Mouse (Mus musculus) spleen, embryonic (tissue): ENCODE data around the gene Palm.

Experiments
- CTCF ChIA-PET: fragments of 350-600 bp; sonication (Branson Sonifier 250); formaldehyde crosslinking; loops from one replicate; lab custom pipeline; 2022; lab: Charles Lee

The Palm gene

DNA sequence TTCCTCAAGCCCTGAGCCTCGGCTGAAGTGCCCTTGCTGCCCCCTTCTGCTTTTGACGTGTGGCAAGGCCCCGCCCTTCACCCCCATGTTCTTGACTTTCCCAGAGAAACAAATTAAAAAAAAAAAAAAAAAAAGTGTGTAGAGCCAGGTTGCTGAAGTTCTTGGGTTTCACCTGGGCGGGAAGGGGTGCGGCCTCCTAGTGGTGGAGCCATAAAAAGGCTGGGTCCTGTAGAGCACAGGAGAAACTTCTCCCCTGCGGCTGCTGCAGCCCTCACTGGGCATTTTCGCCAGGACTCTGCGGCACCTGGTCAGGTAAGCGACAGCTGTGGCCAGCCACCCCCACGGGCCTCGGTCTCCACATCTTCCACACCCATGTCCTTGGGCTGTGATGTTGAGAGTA is 27.4 kb downstream of the Palm start, which contains the start of gene Misp:
Gene Misp, plus strand, starts transcription at position 208 of the 400 bp plus-strand sequence.
- CTCF ChIA-PET, result interaction anchor here (0.6 to 0.8 kb wide), 2 partner anchors 9 to 107 kb away, joined by 4 read pairs; no protein-coding TSS in a partner anchor

DNA sequence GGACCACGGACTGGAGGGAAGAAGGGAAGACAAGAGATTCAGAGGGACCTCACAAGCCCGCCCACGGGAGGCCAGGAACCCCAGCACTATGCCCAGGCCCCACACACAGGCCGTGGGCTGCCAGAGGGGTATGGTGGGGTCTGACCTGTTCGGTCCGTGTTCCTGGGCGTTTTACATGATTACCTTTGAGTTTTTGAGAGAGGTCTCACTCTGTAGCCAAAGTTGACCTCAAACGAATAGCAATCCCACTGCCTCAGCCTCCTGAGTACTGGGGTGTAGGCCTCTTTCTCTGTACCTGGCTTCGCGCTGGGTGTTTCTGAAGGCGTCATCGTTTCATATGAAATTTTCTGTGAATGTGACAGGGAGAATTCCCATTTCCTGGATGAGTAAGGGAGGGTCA is 28.4 kb downstream of the Palm start:
- CTCF ChIA-PET, result interaction anchor here (0.7 kb wide), 1 partner anchor 1499 kb away, joined by 3 read pairs; no protein-coding TSS in a partner anchor

DNA sequence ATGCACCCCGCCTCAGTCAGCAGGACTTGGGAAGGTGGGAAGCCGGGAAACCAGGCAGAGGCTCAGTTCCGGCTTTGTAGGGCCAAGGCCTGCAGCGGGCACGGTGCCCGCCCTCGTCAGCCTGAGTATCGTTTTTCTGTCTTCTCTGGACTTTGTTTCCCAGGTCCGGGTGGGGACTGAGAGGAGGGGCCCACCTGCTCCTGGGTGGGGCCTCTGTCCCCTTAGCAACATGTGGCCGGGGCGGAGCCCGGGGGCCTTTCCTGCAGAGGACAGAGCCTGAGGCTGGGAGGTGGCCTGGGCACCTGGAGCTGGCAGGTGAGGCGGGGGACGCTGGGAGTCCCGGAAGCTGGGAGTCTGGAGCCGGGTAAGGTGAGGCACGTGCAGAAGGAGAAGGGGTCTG is 29.0 kb downstream of the Palm start:
- CTCF ChIA-PET, result no interaction called here

DNA sequence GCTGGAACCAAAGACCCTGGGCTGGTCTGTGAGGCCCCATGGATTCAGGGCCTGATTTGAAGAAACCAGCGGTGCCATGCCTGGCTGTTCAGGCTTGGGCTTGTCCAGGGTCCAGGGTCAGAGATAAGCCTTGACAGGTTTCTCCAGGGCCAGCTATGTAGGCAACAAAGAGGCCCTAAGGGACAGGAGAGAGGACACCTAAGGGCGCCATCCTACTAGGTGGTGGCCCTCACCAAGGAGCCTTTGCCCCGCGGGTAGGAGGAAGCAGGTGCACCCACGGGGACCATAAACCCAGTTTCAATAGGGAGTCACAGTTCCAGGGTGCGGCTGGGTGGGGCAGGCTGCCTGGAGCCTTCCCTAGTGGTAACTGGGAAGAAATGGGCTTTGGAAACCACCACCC is 29.6 kb downstream of the Palm start:
- CTCF ChIA-PET, result no interaction called here

DNA sequence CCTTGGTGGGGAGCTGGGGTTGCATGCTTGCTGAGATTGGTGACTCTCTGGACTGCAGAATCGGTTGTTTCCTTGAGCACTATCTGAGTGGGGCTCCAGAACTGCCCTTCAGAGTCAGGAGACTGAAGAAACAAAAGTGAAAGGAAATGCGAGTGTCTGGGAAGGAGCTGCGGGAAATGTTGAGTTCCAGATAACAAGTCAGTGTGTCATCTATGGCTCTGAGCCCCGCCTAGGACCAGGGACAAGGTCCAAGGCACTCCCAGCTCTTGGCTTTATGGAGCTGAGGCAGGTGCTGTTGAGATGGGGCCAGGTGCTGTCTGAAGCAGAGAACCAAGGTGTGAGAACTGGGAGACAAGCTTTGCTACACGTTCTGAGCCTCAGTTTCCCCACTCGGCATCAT is 31.0 kb downstream of the Palm start:
- CTCF ChIA-PET, result interaction anchor here (0.6 to 1.2 kb wide), 2 partner anchors 11 to 362 kb away, joined by 4 read pairs; no protein-coding TSS in a partner anchor

DNA sequence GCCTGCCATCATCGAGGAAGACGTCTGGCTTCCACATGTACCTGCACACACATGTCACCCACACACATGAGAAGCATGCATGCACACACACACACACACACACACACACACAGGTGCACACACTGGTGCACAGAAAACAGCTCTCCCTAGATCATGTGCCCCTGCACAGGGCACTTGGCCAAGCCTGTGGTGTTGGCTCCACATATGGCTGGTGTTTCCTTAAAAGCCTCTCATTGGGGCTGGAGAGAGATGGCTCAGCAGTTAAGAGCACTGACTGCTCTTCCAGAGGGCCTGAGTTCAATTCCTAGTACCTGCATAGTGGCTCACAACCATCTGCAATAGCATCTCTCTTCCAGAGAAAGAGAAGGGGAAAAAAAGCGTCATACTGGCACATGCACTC is 38.2 kb downstream of the Palm start:
- CTCF ChIA-PET, result no interaction called here

DNA sequence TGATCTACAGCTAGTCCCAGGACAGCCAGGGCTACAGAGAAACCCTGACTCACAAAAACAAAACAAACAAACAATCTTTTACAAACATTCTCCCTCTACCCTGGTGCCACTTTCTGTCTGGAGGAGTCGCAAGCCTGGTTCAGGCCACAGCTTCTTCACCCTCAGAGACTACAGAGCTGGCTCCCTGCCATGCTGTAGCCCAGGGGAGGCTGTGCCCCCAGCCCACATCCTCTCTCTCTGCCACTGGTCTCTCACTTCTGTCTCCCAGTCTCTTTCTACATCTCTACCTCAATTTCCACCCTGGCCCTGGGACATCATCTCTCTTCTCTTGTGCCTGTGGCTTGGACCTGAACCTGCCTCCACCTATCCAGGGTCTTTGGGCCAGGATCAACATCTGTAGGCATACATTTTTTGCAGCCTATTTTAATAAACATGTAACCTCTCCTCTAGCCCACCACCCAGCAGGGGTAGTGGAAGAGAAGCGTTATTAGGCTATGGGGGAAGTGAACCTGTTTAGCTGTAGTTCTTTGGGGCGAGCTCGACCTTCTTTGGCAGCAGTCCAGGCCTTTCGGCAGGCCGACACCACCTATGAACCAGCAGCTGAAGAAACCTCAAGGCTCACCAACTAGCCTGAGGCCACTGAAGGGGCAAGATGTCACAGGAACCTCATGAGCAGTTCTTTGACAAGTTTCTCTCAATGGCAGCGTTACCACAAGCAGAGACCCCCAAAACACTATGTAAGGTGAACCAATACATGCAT is 38.8 kb downstream of the Palm start:
- CTCF ChIA-PET, result interaction anchor here (0.6 kb wide), 1 partner anchor 41 kb away, joined by 3 read pairs; no protein-coding TSS in a partner anchor

DNA sequence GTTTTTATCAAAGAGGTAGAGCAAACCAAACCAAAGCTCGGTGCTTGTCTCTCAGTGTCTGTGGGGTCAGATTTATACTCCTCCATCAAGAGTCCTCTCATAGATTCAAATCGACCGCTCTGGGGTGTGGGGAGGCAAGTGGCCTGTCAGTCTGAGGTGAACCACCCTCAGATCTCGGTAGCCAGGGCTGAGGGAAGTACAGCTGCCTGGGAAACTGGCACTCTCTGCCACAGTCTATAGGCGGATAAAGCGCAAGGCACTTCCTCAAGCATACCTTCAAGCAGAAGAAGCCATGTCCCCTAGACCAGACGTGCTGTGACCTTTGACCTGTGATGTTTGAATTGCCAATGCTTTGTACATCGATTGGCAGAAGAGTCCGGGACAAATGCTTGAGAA is 39.4 kb downstream of the Palm start:
- CTCF ChIA-PET, result no interaction called here

DNA sequence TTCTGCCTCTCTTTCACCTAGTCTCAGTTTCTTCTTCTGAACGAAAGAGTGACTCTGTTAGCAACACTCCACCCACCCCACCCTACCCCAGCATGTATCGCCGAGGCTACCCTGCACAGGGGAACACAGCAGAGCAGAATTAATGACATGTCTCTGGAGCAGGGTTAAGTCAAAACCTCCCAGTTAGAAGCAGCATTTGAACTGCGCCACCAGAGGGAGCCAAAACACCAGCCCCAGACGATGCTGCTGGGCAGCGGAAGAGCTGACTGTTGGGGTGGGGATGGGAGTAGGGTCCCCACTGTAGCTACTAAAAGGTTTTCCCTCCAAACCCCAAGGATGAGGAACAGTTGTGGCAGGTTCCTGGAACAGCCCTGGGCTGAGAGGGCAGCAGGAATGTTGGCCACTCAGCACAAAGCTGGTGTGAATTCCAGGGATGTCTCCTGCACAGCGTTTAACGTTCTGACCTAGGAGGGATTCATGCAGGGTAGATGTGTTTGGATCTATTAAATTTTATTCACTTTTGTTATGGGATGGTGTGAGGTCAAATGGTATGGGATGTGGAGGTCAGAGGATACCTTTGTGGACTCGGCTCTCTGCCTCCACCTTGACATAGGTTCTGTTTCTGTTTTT is 41.5 kb downstream of the Palm start:
- CTCF ChIA-PET, result interaction anchor here (0.6 to 1.8 kb wide), 8 partner anchors 11 to 99 kb away, joined by 3 to 19 read pairs (median 6); partner anchors contain the start of gene Gm26602

DNA sequence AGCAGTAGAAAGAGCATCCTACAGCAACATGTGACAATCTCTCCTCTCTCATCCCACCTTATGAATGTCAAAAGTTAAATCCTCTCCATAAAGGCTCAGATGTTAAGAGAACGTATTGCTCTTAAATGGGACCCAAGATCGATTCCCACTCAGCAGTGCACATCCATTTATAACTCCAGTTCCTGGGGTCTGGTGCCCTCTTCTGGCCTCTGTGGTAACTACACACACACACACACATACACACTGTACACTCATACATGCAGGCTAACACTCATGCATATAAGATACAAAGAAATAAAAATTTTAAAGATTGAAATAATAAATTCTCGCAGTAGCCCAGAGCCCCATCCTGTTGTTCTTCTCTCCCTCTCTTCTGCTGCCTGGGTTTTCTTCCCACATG is 43.5 kb downstream of the Palm start:
- CTCF ChIA-PET, result no interaction called here

DNA sequence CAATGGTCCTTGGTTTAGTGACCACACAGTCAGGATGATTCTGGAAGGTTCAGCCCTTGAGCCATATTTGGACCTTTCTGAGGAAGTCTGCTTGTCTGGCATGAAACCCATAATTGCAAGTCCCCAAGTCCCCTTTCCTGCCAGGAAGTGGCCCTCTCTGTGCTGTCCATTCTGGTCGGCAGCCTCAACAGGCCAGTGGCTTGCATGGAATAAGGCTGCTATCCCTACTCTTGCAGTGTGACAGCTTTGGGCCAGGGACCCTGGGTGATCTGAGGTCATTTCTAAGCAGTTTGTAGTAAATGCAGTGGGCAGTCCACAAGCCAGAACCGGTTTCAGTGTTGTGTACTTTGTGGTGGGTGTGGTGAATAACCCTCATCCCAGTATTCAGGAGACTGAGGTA is 44.8 kb downstream of the Palm start:
- CTCF ChIA-PET, result no interaction called here

DNA sequence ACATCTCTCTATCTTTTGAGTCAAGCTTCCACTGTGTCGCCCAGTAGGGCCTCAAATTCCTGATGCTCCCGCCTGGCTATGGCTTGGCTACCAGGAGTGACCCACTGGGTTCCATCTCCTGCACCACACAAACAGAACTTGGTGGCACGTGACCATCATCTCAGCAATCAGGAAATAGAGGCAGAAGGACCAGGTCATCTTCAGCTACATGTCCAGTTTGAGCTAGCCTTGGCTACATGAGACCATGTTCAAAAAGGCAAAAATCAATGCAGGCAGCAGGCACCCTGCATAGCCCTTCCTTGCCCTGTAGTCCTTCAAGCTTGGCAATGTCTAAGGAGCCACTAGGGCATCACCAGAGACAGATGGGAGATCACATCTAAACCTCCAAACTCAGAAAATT is 46.7 kb downstream of the Palm start:
- CTCF ChIA-PET, result no interaction called here

DNA sequence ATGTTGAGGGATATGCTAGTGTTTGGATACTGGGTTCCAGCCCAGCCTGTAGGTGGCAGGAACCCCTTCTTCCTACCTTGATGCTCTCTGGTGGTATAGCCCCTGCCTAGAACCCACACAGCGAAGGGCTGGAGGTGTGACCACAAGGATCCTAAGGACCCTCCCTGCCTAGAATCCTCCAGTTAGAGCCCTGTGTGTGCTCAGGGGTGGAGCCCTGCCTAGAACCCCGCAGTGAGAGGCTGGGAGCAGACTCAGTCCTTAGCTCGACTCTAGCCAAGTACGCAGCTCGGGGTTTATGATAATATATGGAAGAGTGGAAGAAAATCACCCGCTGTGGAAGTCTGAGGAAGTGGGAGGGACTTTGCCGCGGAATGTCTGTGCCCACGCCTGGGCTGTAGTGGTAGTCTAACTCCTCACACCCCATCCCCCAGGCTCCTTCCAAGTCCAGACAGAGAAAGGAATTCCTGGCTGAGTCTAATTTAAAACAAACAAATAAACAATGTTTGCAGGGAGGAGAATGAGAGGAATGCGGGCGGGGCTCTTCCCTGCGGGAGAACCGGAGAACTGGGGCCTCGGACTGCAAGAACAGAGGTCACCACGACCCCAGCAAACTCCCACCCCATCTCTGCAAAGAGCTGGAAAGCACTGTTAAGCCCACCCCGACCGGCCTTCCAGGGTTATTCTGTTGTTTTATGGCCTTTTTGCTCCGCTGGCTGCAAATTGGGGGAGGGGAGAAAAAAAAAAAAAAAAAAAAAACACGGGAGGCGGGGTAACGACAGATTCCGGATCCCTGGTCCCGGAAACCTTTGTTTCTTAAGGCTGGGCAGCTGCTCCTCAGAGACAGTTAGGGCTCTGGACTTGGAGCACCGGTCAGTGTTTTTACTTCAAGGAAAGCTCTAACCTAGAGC is 47.5 kb downstream of the Palm start:
- CTCF ChIA-PET, result interaction anchor here (0.6 kb wide), 1 partner anchor 79 kb away, joined by 4 read pairs; no protein-coding TSS in a partner anchor

DNA sequence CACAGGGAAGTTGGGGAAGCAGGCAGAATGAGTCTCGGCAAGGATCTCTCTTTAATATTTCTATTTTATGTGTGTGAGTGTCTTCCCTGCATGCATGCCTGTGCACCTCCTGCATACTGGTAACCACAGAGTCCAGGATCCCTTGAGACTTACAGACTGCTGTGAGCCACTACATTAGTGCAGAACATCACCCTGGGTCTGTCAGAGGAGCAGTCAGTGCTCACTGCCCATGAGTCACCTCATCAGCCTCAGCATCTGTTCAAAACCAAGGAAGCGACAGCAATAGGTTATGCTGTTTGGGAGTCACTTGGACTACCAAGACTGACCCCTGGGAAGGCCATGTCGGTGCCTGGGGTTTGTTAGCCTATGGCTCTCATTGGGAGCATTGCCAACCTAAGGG is 49.0 kb downstream of the Palm start:
- CTCF ChIA-PET, result interaction anchor here (0.6 kb wide), 1 partner anchor 72 kb away, joined by 8 read pairs; no protein-coding TSS in a partner anchor

DNA sequence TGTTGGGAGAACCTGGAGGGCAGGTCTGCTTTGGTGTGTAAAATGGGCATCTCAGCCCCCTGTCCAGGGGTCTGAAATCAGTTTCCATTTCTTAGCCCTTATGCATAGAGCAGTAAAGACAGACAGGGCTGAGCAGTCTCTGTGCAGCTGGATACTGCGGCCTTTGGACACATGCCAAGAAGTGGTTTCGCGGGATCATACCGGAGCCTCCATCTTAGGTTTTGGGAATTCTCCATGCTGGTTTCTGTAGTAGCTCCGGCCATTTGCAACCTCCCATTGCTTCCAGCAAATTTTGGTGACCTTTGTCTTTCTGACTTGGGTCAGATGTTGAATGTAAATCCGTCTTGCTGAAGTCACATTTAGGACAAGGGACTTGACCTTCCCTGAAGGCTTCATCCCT is 50.1 kb downstream of the Palm start:
- CTCF ChIA-PET, result no interaction called here

DNA sequence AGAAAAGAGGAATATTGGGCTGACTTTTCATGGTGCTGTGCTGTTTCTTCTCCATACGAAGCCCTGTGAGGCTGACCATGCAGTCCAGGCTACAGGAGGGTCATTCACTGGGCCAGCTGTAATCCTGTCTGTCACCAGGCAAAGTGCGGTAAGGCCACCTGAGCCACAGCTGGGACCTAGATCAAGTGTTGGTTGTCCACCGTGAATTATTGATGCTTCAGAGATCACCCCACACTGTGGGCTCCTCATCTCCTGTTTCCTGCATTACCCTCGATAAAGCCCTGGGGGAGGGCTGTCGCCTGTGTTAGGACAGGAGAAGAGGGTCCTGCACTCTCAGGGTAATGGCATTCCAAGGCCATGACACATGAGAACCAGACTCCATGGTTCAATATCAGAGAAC is 53.2 kb downstream of the Palm start:
- CTCF ChIA-PET, result interaction anchor here (0.5 to 0.9 kb wide), 2 partner anchors 12 to 134 kb away, joined by 6 to 12 read pairs; no protein-coding TSS in a partner anchor

DNA sequence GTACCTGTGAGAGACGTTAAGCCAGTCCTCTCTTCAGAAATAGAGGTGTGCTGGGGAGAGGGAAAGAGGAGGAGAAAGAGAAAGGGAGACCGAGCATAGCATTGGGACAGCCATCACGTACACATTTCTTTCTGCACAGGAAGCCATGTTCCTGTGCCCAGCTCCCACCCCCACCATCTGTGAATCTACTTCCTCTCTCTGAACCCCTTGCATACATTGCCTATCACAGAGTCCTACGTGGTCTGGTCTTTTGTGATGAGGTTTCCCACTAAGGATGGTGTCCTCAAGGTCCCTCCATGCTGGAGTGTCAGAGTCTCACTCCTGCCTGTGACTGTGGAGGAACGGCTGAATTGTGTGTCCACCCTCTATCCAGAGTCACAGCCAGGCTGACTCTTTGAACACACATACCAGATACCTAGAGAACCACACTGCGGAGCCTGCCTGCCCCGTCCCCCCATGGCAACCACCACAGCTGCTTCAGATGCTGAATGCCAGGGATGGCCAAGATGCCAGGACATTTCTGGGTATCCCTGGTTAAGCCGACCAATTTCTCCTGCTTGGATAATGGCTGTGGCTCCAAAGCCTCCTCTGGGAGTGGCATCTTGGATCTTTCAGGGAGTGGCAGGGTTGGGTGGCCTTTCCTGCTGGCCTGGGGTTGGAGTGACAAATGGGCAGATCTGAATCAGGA is 56.7 kb downstream of the Palm start:
- CTCF ChIA-PET, result interaction anchor here (0.5 kb wide), 1 partner anchor 81 kb away, joined by 3 read pairs; no protein-coding TSS in a partner anchor

DNA sequence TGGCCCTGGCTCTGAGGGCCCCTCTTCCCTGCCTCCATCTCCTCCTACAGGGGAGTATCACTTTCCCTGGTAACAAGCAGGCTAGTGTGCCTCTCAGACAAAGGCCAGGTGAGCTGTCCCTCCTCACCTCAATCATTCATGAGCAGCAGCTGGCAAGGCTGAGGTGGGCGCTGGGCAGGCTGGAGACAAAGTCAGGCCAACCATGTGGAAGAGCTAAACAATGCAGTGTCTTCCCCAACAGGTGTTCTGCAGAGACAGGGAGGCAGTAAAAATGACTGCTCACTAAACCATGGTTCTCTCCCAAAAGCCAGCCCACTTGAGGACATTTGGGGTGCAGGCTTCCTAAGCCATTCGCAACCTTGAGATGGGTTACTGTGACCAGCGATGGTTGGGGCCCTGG is 58.3 kb downstream of the Palm start:
- CTCF ChIA-PET, result interaction anchor here (0.6 kb wide), 2 partner anchors 159 to 579 kb away, joined by 6 to 11 read pairs; no protein-coding TSS in a partner anchor

DNA sequence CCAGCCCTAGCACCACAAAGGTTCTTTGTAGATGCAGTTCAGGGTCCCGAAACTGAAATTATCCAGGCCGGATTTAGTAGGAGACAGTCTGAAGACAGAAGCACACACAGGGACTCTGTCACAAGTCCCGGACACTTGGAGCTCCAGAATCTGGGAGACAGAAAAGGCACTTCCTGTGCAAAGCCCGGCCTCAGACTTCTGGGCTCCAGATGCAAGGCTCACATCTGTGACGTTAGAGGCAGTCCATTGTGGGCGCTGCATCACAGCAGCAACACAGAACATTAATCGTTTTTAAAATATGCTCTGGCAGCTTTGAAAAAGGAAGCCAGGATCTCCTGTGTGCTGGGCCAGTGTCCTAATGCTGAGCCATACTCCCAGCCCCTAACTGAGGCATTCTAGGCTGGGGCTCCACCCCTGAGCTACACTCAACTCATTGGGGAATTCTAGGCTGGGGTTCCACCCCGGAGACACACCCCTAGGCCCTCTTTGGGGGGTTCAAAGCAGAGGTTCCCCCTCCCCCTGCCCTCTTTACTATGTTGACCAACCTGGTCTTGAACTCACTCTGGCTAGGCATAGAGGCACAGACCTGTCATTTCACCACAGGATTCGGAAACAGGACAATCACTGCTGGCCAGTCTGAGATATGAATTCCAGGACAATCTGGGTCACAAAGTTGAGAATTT is 58.9 kb downstream of the Palm start:
- CTCF ChIA-PET, result interaction anchor here (0.6 kb wide), 2 partner anchors 160 to 579 kb away, joined by 6 to 11 read pairs; no protein-coding TSS in a partner anchor

DNA sequence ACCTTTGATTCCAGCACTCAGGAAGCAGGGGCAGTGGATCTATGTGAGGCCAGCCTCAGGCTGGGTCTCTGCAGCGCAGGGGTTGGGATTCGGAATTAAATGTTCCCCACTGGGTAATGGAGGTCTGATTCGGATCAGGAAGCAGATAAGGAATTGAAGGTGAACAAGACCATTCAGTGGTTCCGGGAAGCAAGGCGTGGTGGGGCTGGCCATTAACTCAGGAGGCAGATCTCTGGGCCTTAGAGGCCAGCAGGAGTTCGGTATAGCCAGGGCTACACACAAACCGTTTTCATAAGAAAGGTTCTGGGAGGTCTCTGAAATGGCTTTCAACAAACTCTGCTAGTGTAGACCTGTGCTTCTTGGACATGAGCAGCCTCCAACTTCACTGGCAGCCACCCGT is 59.5 kb downstream of the Palm start:
- CTCF ChIA-PET, result no interaction called here
